Mouse (Mus musculus): Measurements from ENCODE around the gene Slc34a3. TPM values are rescaled to one million over a fixed set of nuclear protein-coding genes. Genes with fewer than 3 reads are reported as not detected.

Slc34a3 gene
- polyA plus RNA-seq, 1 experiment from 2014 or later: not detected

- WGBS: 0% methylated on average over 17 of the region's 17 CpGs
- Histone ChIP-seq H3K4me2 (peak within 1 kb of the TSS; percentile 85), H3K27ac (peak within 1 kb of the TSS; percentile 98)
Observed at GRCm38 (mm10) chr2:25224492-25224765, 9.7 kb downstream of the Slc34a3 start, which contains the start of gene Tubb4b. Tubb4b (minus strand) TSS chr2:25224702.

GRCm38 (mm10) chr2:25223681-25224491 is 10.3 kb downstream of the Slc34a3 start:
- H3K27me3 ChIP-seq: no peaks in the 10 kb centered on the region
- no peaks in the 10 kb centered on the region for H3K9me3 ChIP-seq (replicated peaks)
- H3K36me3 ChIP-seq: peaks cover 11% of the 10 kb centered on the region; the same call in 1 of the 2 replicates
- H3K4me2 ChIP-seq: peak overlapping the region; percentile 85
- peak overlapping the region; percentile 73 for H3K4me3 ChIP-seq
- peak overlapping the region; percentile 92 for H3K27ac ChIP-seq
- ATAC-seq (replicated peaks; ENCODE audit: insufficient number of reproducible peaks, insufficient read depth, low FRiP score, low read depth): peak; percentile 36
- H3K9ac ChIP-seq: peak overlapping the region; percentile 76
- WGBS: 2% methylated on average over 44 of the region's 53 CpGs
- peaks cover 23% of the 10 kb centered on the region for H3K4me1 ChIP-seq (replicated peaks)

More at GRCm38 (mm10) chr2:25224492-25224765, 9.7 kb downstream of the Slc34a3 start, which contains the start of gene Tubb4b:
- H3K4me1 ChIP-seq (replicated peaks): peaks cover 25% of the 10 kb centered on the region
- H3K27me3 ChIP-seq: 0 out of 2 replicates have a peak, but pooled peaks cover 2% of the 10 kb centered on the region
- peak within 1 kb of the TSS; percentile 76 for H3K9ac ChIP-seq
- H3K4me3 ChIP-seq: peak within 1 kb of the TSS; percentile 73
- no peaks in the 10 kb centered on the region for H3K9me3 ChIP-seq (replicated peaks)
- ATAC-seq (replicated peaks; ENCODE audit: insufficient number of reproducible peaks, insufficient read depth, low FRiP score, low read depth): no peak
- peaks cover 11% of the 10 kb centered on the region; the same call in 1 of the 2 replicates for H3K36me3 ChIP-seq

GRCm38 (mm10) chr2:25221331-25221772 is 12.8 kb downstream of the Slc34a3 start:
- H3K4me2 ChIP-seq: no peak overlapping the region
- H3K27ac ChIP-seq: no peak overlapping the region
- no peak overlapping the region for H3K9ac ChIP-seq
- no peaks in the 10 kb centered on the region for H3K9me3 ChIP-seq (replicated peaks)
- no peak overlapping the region for H3K4me3 ChIP-seq
- ATAC-seq (replicated peaks; ENCODE audit: insufficient number of reproducible peaks, insufficient read depth, low FRiP score, low read depth): no peak
- peaks cover 15% of the 10 kb centered on the region for H3K4me1 ChIP-seq (replicated peaks)
- peaks cover 11% of the 10 kb centered on the region; the same call in 1 of the 2 replicates for H3K36me3 ChIP-seq
- 70% methylated on average over 5 of the region's 5 CpGs for WGBS
- no peaks in the 10 kb centered on the region for H3K27me3 ChIP-seq

GRCm38 (mm10) chr2:25218445-25218844 is 15.7 kb downstream of the Slc34a3 start, which contains the start of gene Fam166a:
Fam166a (plus strand) TSS chr2:25218745.
- no peak for ATAC-seq (replicated peaks; ENCODE audit: insufficient number of reproducible peaks, insufficient read depth, low FRiP score, low read depth)
- H3K4me1 ChIP-seq (replicated peaks): peaks cover 3% of the 10 kb centered on the region
- H3K9me3 ChIP-seq (replicated peaks): no peaks in the 10 kb centered on the region
- no peak within 1 kb of the TSS for H3K9ac ChIP-seq
- H3K4me2 ChIP-seq: no peak within 1 kb of the TSS
- H3K27ac ChIP-seq: no peak within 1 kb of the TSS
- no peak within 1 kb of the TSS for H3K4me3 ChIP-seq
- H3K27me3 ChIP-seq: 0 out of 2 replicates have a peak, but pooled peaks cover 4% of the 10 kb centered on the region
- peaks cover 11% of the 10 kb centered on the region; the same call in 1 of the 2 replicates for H3K36me3 ChIP-seq

GRCm38 (mm10) chr2:25217666-25218065 is 16.5 kb downstream of the Slc34a3 start:
- H3K27me3 ChIP-seq: 0 out of 2 replicates have a peak, but pooled peaks cover 11% of the 10 kb centered on the region
- no peak for ATAC-seq (replicated peaks; ENCODE audit: insufficient number of reproducible peaks, insufficient read depth, low FRiP score, low read depth)
- no peak overlapping the region for H3K9ac ChIP-seq
- no peaks in the 10 kb centered on the region for H3K4me1 ChIP-seq (replicated peaks)
- H3K4me3 ChIP-seq: no peak overlapping the region
- WGBS: 51% methylated on average over 2 of the region's 2 CpGs
- H3K27ac ChIP-seq: no peak overlapping the region
- peaks cover 11% of the 10 kb centered on the region; the same call in 1 of the 2 replicates for H3K36me3 ChIP-seq
- no peaks in the 10 kb centered on the region for H3K9me3 ChIP-seq (replicated peaks)
- no peak overlapping the region for H3K4me2 ChIP-seq

- WGBS: 63% methylated on average over 3 of the region's 3 CpGs
- Histone ChIP-seq H3K27ac (no peak within 1 kb of the TSS), H3K9ac (no peak within 1 kb of the TSS), H3K36me3 (no peaks in the 10 kb centered on the region), H3K4me1 (replicated peaks) (peaks cover 16% of the 10 kb centered on the region), H3K27me3 (0 out of 2 replicates have a peak, but pooled peaks cover 11% of the 10 kb centered on the region), H3K4me3 (no peak within 1 kb of the TSS), H3K9me3 (replicated peaks) (no peaks in the 10 kb centered on the region), H3K4me2 (no peak within 1 kb of the TSS)
- ATAC-seq (replicated peaks; ENCODE audit: insufficient number of reproducible peaks, insufficient read depth, low FRiP score, low read depth): no peak
Observed at GRCm38 (mm10) chr2:25214444-25214843, 19.7 kb downstream of the Slc34a3 start, which contains the start of gene Stpg3. Stpg3 (minus strand) TSS chr2:25214637.

- H3K4me1 ChIP-seq (replicated peaks): peaks cover 20% of the 10 kb centered on the region
- no peak overlapping the region for H3K4me2 ChIP-seq
- H3K27ac ChIP-seq: no peak overlapping the region
- H3K9me3 ChIP-seq (replicated peaks): no peaks in the 10 kb centered on the region
- peaks cover 6% of the 10 kb centered on the region; the same call in 1 of the 2 replicates for H3K36me3 ChIP-seq
- WGBS: 55% methylated on average over 23 of the region's 23 CpGs
- H3K27me3 ChIP-seq: 0 out of 2 replicates have a peak, but pooled peaks cover 11% of the 10 kb centered on the region
- H3K9ac ChIP-seq: no peak overlapping the region
- ATAC-seq (replicated peaks; ENCODE audit: insufficient number of reproducible peaks, insufficient read depth, low FRiP score, low read depth): no peak
- no peak overlapping the region for H3K4me3 ChIP-seq
Observed at GRCm38 (mm10) chr2:25213266-25213865, 20.8 kb downstream of the Slc34a3 start.

GRCm38 (mm10) chr2:25211121-25211670 is 23.0 kb downstream of the Slc34a3 start, which contains the start of gene Nelfb:
Nelfb (minus strand) TSS chr2:25211489.
- Histone ChIP-seq H3K4me2 (peak within 1 kb of the TSS; percentile 75), H3K9me3 (replicated peaks) (no peaks in the 10 kb centered on the region), H3K27ac (peak within 1 kb of the TSS; percentile 88), H3K27me3 (0 out of 2 replicates have a peak, but pooled peaks cover 11% of the 10 kb centered on the region), H3K9ac (peak within 1 kb of the TSS; percentile 80), H3K4me1 (replicated peaks) (peaks cover 20% of the 10 kb centered on the region), H3K4me3 (peak within 1 kb of the TSS; percentile 63), H3K36me3 (peaks cover 22% of the 10 kb centered on the region)
- ATAC-seq (replicated peaks; ENCODE audit: insufficient number of reproducible peaks, insufficient read depth, low FRiP score, low read depth): peak; percentile 92
- under 1% methylated on average over 44 of the region's 44 CpGs for WGBS

GRCm38 (mm10) chr2:25210686-25211085 is 23.5 kb downstream of the Slc34a3 start:
- H3K9me3 ChIP-seq (replicated peaks): no peaks in the 10 kb centered on the region
- peak overlapping the region; percentile 63 for H3K4me3 ChIP-seq
- H3K36me3 ChIP-seq: peaks cover 27% of the 10 kb centered on the region
- H3K4me2 ChIP-seq: peak overlapping the region; percentile 75
- H3K9ac ChIP-seq: peak overlapping the region; percentile 80
- 1% methylated on average over 24 of the region's 24 CpGs for WGBS
- H3K27ac ChIP-seq: peak overlapping the region; percentile 88
- 0 out of 2 replicates have a peak, but pooled peaks have one; percentile 5 for ATAC-seq (replicated peaks; ENCODE audit: insufficient number of reproducible peaks, insufficient read depth, low FRiP score, low read depth)
- peaks cover 20% of the 10 kb centered on the region for H3K4me1 ChIP-seq (replicated peaks)
- 0 out of 2 replicates have a peak, but pooled peaks cover 11% of the 10 kb centered on the region for H3K27me3 ChIP-seq

GRCm38 (mm10) chr2:25207593-25207992 is 26.6 kb downstream of the Slc34a3 start:
- H3K27ac ChIP-seq: no peak overlapping the region
- 86% methylated on average over 1 of the region's 1 CpGs for WGBS
- H3K9ac ChIP-seq: no peak overlapping the region
- H3K4me1 ChIP-seq (replicated peaks): peaks cover 20% of the 10 kb centered on the region
- no peaks in the 10 kb centered on the region for H3K9me3 ChIP-seq (replicated peaks)
- H3K4me3 ChIP-seq: no peak overlapping the region
- H3K27me3 ChIP-seq: no peaks in the 10 kb centered on the region
- H3K4me2 ChIP-seq: no peak overlapping the region
- peaks cover 58% of the 10 kb centered on the region for H3K36me3 ChIP-seq
- ATAC-seq (replicated peaks; ENCODE audit: insufficient number of reproducible peaks, insufficient read depth, low FRiP score, low read depth): no peak
